ENCODE assay signal across 10 mouse cellular contexts in genomic region chr9:35361432-35361831, GRCm38 (mm10). TPM values are rescaled to one million over a fixed set of nuclear protein-coding genes. Genes with fewer than 3 reads are reported as not detected.
DNase-seq lines count a peak whose midpoint lies in the region; ATAC-seq lines count a peak whose summit lies in the region.
"Had no signal": no experiment of that assay in that cellular context is flagged by ENCODE, and none has a peak within 500 bp of the region (broad histone marks: within the 10 kb centered on the region; RNA-seq: fewer than 3 reads in every experiment).

No protein-coding gene starts in this region.

- no peak overlapping the region for H3K4me2 ChIP-seq in lung, embryonic 16.5 days (ENCODE audit: low read depth, low read length)

- H3K4me1 ChIP-seq in lung, embryonic 16.5 days (replicated peaks; ENCODE audit: control insufficient read depth, insufficient read depth, low read length): peaks cover 19% of the 10 kb centered on the region

- no peak overlapping the region for H3K9ac ChIP-seq in lung, embryonic 16.5 days (ENCODE audit: low read length)

- DNase-seq in heart, adult 11 months: peak; percentile 93
- no peak for DNase-seq in heart, postnatal 36 days
- no peak for DNase-seq in lung, postnatal 10 days
- DNase-seq in gastrocnemius, postnatal 14 days: peak; percentile 53
- peak; percentile 48 for DNase-seq in skeletal muscle tissue, adult 2 months (ENCODE audit: low read depth, low spot score)
- DNase-seq in frontal cortex, postnatal 14 days (ENCODE audit: low spot score in 2 of 2): no peak
- no peak for DNase-seq in layer of hippocampus, adult 18-20 months (ENCODE audit: low spot score in 2 of 2)

- 53% methylated on average over 4 of the region's 4 CpGs for WGBS in lung, embryonic 16.5 days

- H3K36me3 ChIP-seq in lung, embryonic 16.5 days (ENCODE audit: control insufficient read depth, insufficient read depth, low read length): no peaks in the 10 kb centered on the region

- no peak overlapping the region for H3K27ac ChIP-seq in lung, embryonic 16.5 days (ENCODE audit: low read length)

- 0 out of 2 replicates have a peak, but pooled peaks have one; percentile 26 for ATAC-seq in lung, embryonic 16.5 days (ENCODE audit: low read depth)

- intact Hi-C loops in heart, postnatal 36 days (cut with DNase I): loop anchor here (5.0 kb wide), 1 partner anchor 69 kb away; no protein-coding TSS in a partner anchor
- intact Hi-C loops in gastrocnemius, postnatal 14 days (cut with DNase I; ENCODE audit: low total_unique reads): no loop called here

- no peaks in the 10 kb centered on the region for H3K27me3 ChIP-seq in lung, embryonic 16.5 days (ENCODE audit: control insufficient read depth, insufficient read depth, low read depth, low read length)
- H3K27me3 ChIP-seq: Patski had no signal

- H3K9me3 ChIP-seq in lung, embryonic 16.5 days (ENCODE audit: control insufficient read depth, low read length): no peaks in the 10 kb centered on the region

- no peak overlapping the region for H3K4me3 ChIP-seq in lung, embryonic 16.5 days (ENCODE audit: low read length)
- H3K4me3 ChIP-seq: myocyte had no signal

RNA-seq across cellular contexts. Expression of gene Cdon, which starts 59.5 kb away (rescaled TPM):
- 10 to 100 TPM; 13.3 to 16.2 TPM for total RNA-seq in heart, postnatal 36 days (2021)
- 3.2 and 3.6 TPM in 2 replicates for polyA plus RNA-seq in lung, embryonic 16.5 days (2015; fragmentation: Nextera tagmentation; extraction: Ambion mirVana)
- 10 to 100 TPM; 17.7 to 21.7 TPM for total RNA-seq in gastrocnemius, postnatal 14 days (2021)
- total RNA-seq in layer of hippocampus, adult 18-20 months (2021): 10 to 100 TPM; 11.2 to 11.9 TPM

Comparison
In these comparisons a context has a peak if more than half of its experiments do, and no peak if none do; other contexts are left out.
1. DNase-seq: peak in heart, adult 11 months (single experiment), gastrocnemius, postnatal 14 days (single experiment) and skeletal muscle tissue, adult 2 months (single experiment); none in heart, postnatal 36 days (0 of 2), lung, postnatal 10 days (single experiment), frontal cortex, postnatal 14 days (0 of 2) and layer of hippocampus, adult 18-20 months (0 of 2).